Mouse (Mus musculus) liver, postnatal 0 days (tissue): ENCODE data around the gene Fbxl13.

ENCODE experiments used
- CTCF ChIP-seq: sonication (generic); IDR thresholded peaks from 2 replicates; pipeline ENCODE4 v1.5.1; 2016; ENCODE audit warnings: antibody characterized with exemption, low read depth
- EP300 ChIP-seq: IDR thresholded peaks from 2 replicates; pipeline ENCODE4 v1.6.1; 2016; ENCODE audit warnings: antibody characterized with exemption, low read depth, mild to moderate bottlenecking

DNA sequence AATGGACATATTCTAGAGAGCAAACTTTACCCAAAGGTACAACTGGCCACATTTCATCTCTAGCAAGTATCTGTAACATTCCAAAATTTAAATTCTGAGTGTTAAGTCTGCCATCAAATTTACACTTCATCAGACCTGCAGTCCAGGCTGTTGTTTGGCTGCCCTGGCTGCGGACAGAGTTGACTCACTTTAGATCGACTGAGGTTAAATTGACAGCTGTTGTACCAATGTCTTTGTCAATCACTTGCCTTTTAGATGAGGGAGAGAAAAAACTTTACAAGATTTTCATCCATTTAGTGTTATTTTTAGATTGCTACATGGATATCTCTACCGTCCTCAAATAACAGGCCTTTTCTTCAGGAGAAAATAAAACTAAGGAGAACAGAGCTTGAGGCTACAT is 126.3 kb downstream of the Fbxl13 start:
- no peak for TF ChIP-seq CTCF
- no peak for TF ChIP-seq EP300
